Mouse (Mus musculus) heart, postnatal 0 days (tissue): ENCODE data around the gene Hinfp. TPM values are rescaled to one million over a fixed set of nuclear protein-coding genes. Genes with fewer than 3 reads are reported as not detected.

Source experiments
- ATAC-seq: fragments of 200-750 bp; cut with Nextera tagmentation; 2 replicates; pipeline ENCODE4 v1.8.0; 2017; ENCODE audit warnings: low read depth, moderate number of reproducible peaks, moderate library complexity; ENCODE audit not compliant: insufficient read depth
- DNase-seq: peaks from one replicate; pipeline ENCODE4 v3.0.0-alpha.2; 2016; ENCODE audit warnings: low spot score
- H3K27ac ChIP-seq: fragments of 300-500 bp; sonication (generic); 2 replicates; pipeline ENCODE4 v1.5.1; 2014; ENCODE audit warnings: low read depth, mild to moderate bottlenecking
- H3K27me3 ChIP-seq: fragments of 300-500 bp; sonication (generic); 2 replicates; pipeline ENCODE4 v1.6.1; 2014; ENCODE audit warnings: low read length, mixed read lengths; ENCODE audit not compliant: control insufficient read depth, insufficient read depth
- H3K36me3 ChIP-seq: fragments of 300-500 bp; sonication (generic); replicated peaks from 2 replicates; pipeline ENCODE4 v1.6.1; 2014; ENCODE audit warnings: low read length, mixed read lengths; ENCODE audit not compliant: control insufficient read depth, insufficient read depth
- H3K4me1 ChIP-seq: fragments of 300-500 bp; sonication (generic); 2 replicates; pipeline ENCODE4 v1.6.1; 2014; ENCODE audit warnings: antibody characterized with exemption; ENCODE audit not compliant: control insufficient read depth, insufficient read depth
- H3K4me2 ChIP-seq: fragments of 300-500 bp; sonication (generic); 2 replicates; pipeline ENCODE4 v1.6.1; 2014; ENCODE audit warnings: low read depth, mild to moderate bottlenecking, low read length, moderate library complexity
- H3K4me3 ChIP-seq: fragments of 300-500 bp; sonication (generic); 2 replicates; pipeline ENCODE4 v1.5.1; 2014; ENCODE audit warnings: low read depth, low read length
- H3K9ac ChIP-seq: fragments of 300-500 bp; sonication (generic); replicated peaks from 2 replicates; pipeline ENCODE4 v1.6.1; 2014; ENCODE audit warnings: low read depth, low read length, mixed read lengths
- H3K9me3 ChIP-seq: fragments of 300-500 bp; sonication (generic); replicated peaks from 2 replicates; pipeline ENCODE4 v1.6.1; 2016; ENCODE audit warnings: low read length; ENCODE audit not compliant: control insufficient read depth
- CTCF ChIP-seq: IDR thresholded peaks from 2 replicates; pipeline ENCODE4 v1.5.1; 2016; ENCODE audit warnings: antibody characterized with exemption, control low read depth, low read depth
- EP300 ChIP-seq: IDR thresholded peaks from 2 replicates; pipeline ENCODE4 v1.6.1; 2016; ENCODE audit warnings: antibody characterized with exemption, low read depth
- WGBS: fragments of 180-500 bp; shearing (Covaris S2); extraction: QIAGEN DNeasy Blood & Tissue Kit; methylation state at CpG from one replicate; pipeline ENCODE4 v1.1.7; 2014; 5-methylcytosine and 5-hydroxymethylcytosine counted together
- microRNA-seq: library from miRNA; unstranded; fragments of <30 nt; microRNA quantifications from one replicate; pipeline ENCODE4, GENCODE M21; 2016
- polyA plus RNA-seq: library from polyadenylated mRNA; unstranded; fragments of >200 nt; fragmentation: Nextera tagmentation; extraction: Ambion mirVana; gene quantifications from 2 replicates; pipeline ENCODE4 v1.2.1, GENCODE M21; 2015
- total RNA-seq: library from RNA; depleted of rRNA; stranded (reverse); fragments of >200 nt; gene quantifications from 2 replicates; pipeline ENCODE4 v1.2.3, GENCODE M21; 2014; ENCODE audit warnings: low replicate concordance; rRNA removed

Hinfp gene
- total and polyA plus RNA-seq, 2 experiments from 2014 or later = 9.4 to 14.8 TPM

GRCm38 (mm10) chr9:44251314-44251713 lies 54.2 kb downstream of the Hinfp start, which contains the start of gene Pdzd3:
TSS of gene Pdzd3 (minus strand) at chr9:44251471.
- H3K27ac ChIP-seq = no peak within 1 kb of the TSS
- no peaks in the 10 kb centered on the region for H3K9me3 ChIP-seq
- no peak within 1 kb of the TSS for H3K4me3 ChIP-seq
- WGBS = 81% methylated on average over 10 of the region's 10 CpGs
- no peaks in the 10 kb centered on the region for H3K4me1 ChIP-seq
- no peak for TF ChIP-seq EP300
- TF ChIP-seq CTCF = no peak
- H3K27me3 ChIP-seq = no peaks in the 10 kb centered on the region
- no peak within 1 kb of the TSS for H3K4me2 ChIP-seq
- DNase-seq (no peak), ATAC-seq (no peak)
- H3K9ac ChIP-seq = no peak within 1 kb of the TSS
- no peaks in the 10 kb centered on the region for H3K36me3 ChIP-seq

GRCm38 (mm10) chr9:44250445-44250844 lies 55.0 kb downstream of the Hinfp start:
- Histone ChIP-seq H3K4me3 (no peak overlapping the region), H3K9me3 (no peaks in the 10 kb centered on the region), H3K4me1 (no peaks in the 10 kb centered on the region), H3K27ac (no peak overlapping the region), H3K36me3 (no peaks in the 10 kb centered on the region), H3K9ac (no peak overlapping the region), H3K4me2 (no peak overlapping the region), H3K27me3 (no peaks in the 10 kb centered on the region)
- ATAC-seq (no peak), DNase-seq (no peak)
- no peak for TF ChIP-seq CTCF
- WGBS = 59% methylated on average over 4 of the region's 4 CpGs

GRCm38 (mm10) chr9:44249181-44250146 lies 56.0 kb downstream of the Hinfp start:
- H3K9ac ChIP-seq = no peak overlapping the region
- H3K4me1 ChIP-seq = no peaks in the 10 kb centered on the region
- H3K9me3 ChIP-seq = no peaks in the 10 kb centered on the region
- H3K36me3 ChIP-seq = no peaks in the 10 kb centered on the region
- ATAC-seq = peak; percentile 88
- H3K27me3 ChIP-seq = no peaks in the 10 kb centered on the region
- TF ChIP-seq CTCF (peak; percentile 65), EP300 (no peak)
- peak; percentile 79 for DNase-seq
- H3K4me3 ChIP-seq = no peak overlapping the region
- peak overlapping the region; percentile 41 for H3K4me2 ChIP-seq
- H3K27ac ChIP-seq = 0 out of 2 replicates have a peak overlapping the region, but pooled peaks have one; percentile 28
- 33% methylated on average over 26 of the region's 26 CpGs for WGBS

GRCm38 (mm10) chr9:44247907-44248306 lies 57.6 kb downstream of the Hinfp start:
- WGBS = 77% methylated on average over 6 of the region's 6 CpGs
- Histone ChIP-seq H3K9ac (no peak overlapping the region), H3K27ac (no peak overlapping the region), H3K27me3 (no peaks in the 10 kb centered on the region), H3K9me3 (no peaks in the 10 kb centered on the region), H3K4me2 (no peak overlapping the region), H3K36me3 (no peaks in the 10 kb centered on the region), H3K4me3 (no peak overlapping the region), H3K4me1 (no peaks in the 10 kb centered on the region)
- no peak for DNase-seq
- no peak for ATAC-seq
- TF ChIP-seq EP300 (no peak), CTCF (no peak)

- Histone ChIP-seq H3K4me2 (no peak overlapping the region), H3K9me3 (no peaks in the 10 kb centered on the region), H3K4me1 (no peaks in the 10 kb centered on the region), H3K9ac (no peak overlapping the region; the same call in 1 of the 2 replicates), H3K36me3 (no peaks in the 10 kb centered on the region), H3K4me3 (no peak overlapping the region), H3K27me3 (no peaks in the 10 kb centered on the region), H3K27ac (no peak overlapping the region)
- DNase-seq (no peak), ATAC-seq (no peak)
- WGBS = 44% methylated on average over 2 of the region's 2 CpGs
- TF ChIP-seq CTCF (no peak), EP300 (no peak)
Observed at GRCm38 (mm10) chr9:44243621-44244020, 61.9 kb downstream of the Hinfp start.

Small RNA genes lying within 50 kb of the gene (microRNA-seq; reads per million reads assigned to microRNA genes)
- not detected for gene Gm44335

Other genes starting within 250 kb of the Hinfp start
- gene Usp2, start 238.7 kb downstream of the Hinfp start, total RNA-seq = 44.9 and 48.6 TPM in 2 replicates
- gene Usp2, start 238.7 kb downstream of the Hinfp start, polyA plus RNA-seq = 114 and 121 TPM in 2 replicates
- gene Mfrp, start 203.9 kb downstream of the Hinfp start, total RNA-seq = not detected in 2 replicates
- not detected in 2 replicates for gene Mfrp, start 203.9 kb downstream of the Hinfp start, polyA plus RNA-seq
- 9.0 TPM in 2 replicates for gene C1qtnf5, start 198.4 kb downstream of the Hinfp start, total RNA-seq
- 4.1 and 4.5 TPM in 2 replicates for gene C1qtnf5, start 198.4 kb downstream of the Hinfp start, polyA plus RNA-seq
- not detected in 2 replicates for gene Gm49380, start 192.2 kb downstream of the Hinfp start, total RNA-seq
- gene Gm49380, start 192.2 kb downstream of the Hinfp start, polyA plus RNA-seq = 0.10 TPM in 1 of 2 replicates, not detected in the other
- gene Rnf26, start 192.2 kb downstream of the Hinfp start, total RNA-seq = 13.0 and 16.6 TPM in 2 replicates
- gene Rnf26, start 192.2 kb downstream of the Hinfp start, polyA plus RNA-seq = 13.7 and 14.1 TPM in 2 replicates
- gene Mcam, start 171.2 kb downstream of the Hinfp start, total RNA-seq = 190 and 209 TPM in 2 replicates
- 47.1 and 54.2 TPM in 2 replicates for gene Mcam, start 171.2 kb downstream of the Hinfp start, polyA plus RNA-seq
- 17.6 and 18.6 TPM in 2 replicates for gene Cbl, start 71.6 kb downstream of the Hinfp start, total RNA-seq
- gene Cbl, start 71.6 kb downstream of the Hinfp start, polyA plus RNA-seq = 4.3 and 5.2 TPM in 2 replicates
- gene Ccdc153, start 65.0 kb downstream of the Hinfp start, total RNA-seq = not detected in 2 replicates
- gene Ccdc153, start 65.0 kb downstream of the Hinfp start, polyA plus RNA-seq = 2.0 TPM in 1 of 2 replicates, not detected in the other
- gene Pdzd3, start 54.2 kb downstream of the Hinfp start, total RNA-seq = not detected in 2 replicates
- 0.07 and 0.10 TPM in 2 replicates for gene Pdzd3, start 54.2 kb downstream of the Hinfp start, polyA plus RNA-seq
- gene Nlrx1, start 37.1 kb downstream of the Hinfp start, total RNA-seq = 10.4 and 15.4 TPM in 2 replicates
- 8.9 and 10.2 TPM in 2 replicates for gene Nlrx1, start 37.1 kb downstream of the Hinfp start, polyA plus RNA-seq
- 1.7 and 2.1 TPM in 2 replicates for gene Abcg4, start 17.1 kb downstream of the Hinfp start, total RNA-seq
- 0.49 and 0.69 TPM in 2 replicates for gene Abcg4, start 17.1 kb downstream of the Hinfp start, polyA plus RNA-seq
- 14.5 and 16.8 TPM in 2 replicates for gene C2cd2l, start 14.6 kb upstream of the Hinfp start, total RNA-seq
- 4.7 and 5.0 TPM in 2 replicates for gene C2cd2l, start 14.6 kb upstream of the Hinfp start, polyA plus RNA-seq
- 27.6 and 33.3 TPM in 2 replicates for gene Dpagt1, start 20.3 kb upstream of the Hinfp start, total RNA-seq
- 24.5 and 25.2 TPM in 2 replicates for gene Dpagt1, start 20.3 kb upstream of the Hinfp start, polyA plus RNA-seq
- 285 and 447 TPM in 2 replicates for gene H2afx, start 29.0 kb upstream of the Hinfp start, total RNA-seq
- 69.3 and 71.2 TPM in 2 replicates for gene H2afx, start 29.0 kb upstream of the Hinfp start, polyA plus RNA-seq
- 61.5 and 96.3 TPM in 2 replicates for gene Hmbs, start 38.6 kb upstream of the Hinfp start, total RNA-seq
- 81.3 and 84.0 TPM in 2 replicates for gene Hmbs, start 38.6 kb upstream of the Hinfp start, polyA plus RNA-seq
- gene Vps11, start 56.0 kb upstream of the Hinfp start, total RNA-seq = 25.0 and 27.8 TPM in 2 replicates
- 17.7 TPM in 2 replicates for gene Vps11, start 56.0 kb upstream of the Hinfp start, polyA plus RNA-seq
- 35.5 and 37.8 TPM in 2 replicates for gene Hyou1, start 73.8 kb upstream of the Hinfp start, total RNA-seq
- 5.4 and 5.9 TPM in 2 replicates for gene Hyou1, start 73.8 kb upstream of the Hinfp start, polyA plus RNA-seq
- 83.8 and 97.2 TPM in 2 replicates for gene Slc37a4, start 91.2 kb upstream of the Hinfp start, total RNA-seq
- 32.2 and 35.1 TPM in 2 replicates for gene Slc37a4, start 91.2 kb upstream of the Hinfp start, polyA plus RNA-seq
- 302 and 464 TPM in 2 replicates for gene Rps25, start 101.5 kb upstream of the Hinfp start, total RNA-seq
- 1,421 and 1,578 TPM in 2 replicates for gene Rps25, start 101.5 kb upstream of the Hinfp start, polyA plus RNA-seq
- gene Trappc4, start 101.9 kb upstream of the Hinfp start, total RNA-seq = 30.8 and 58.4 TPM in 2 replicates
- gene Trappc4, start 101.9 kb upstream of the Hinfp start, polyA plus RNA-seq = 72.5 and 79.0 TPM in 2 replicates
- 13.7 and 45.1 TPM in 2 replicates for gene Ccdc84, start 112.9 kb upstream of the Hinfp start, total RNA-seq
- 17.2 and 17.7 TPM in 2 replicates for gene Ccdc84, start 112.9 kb upstream of the Hinfp start, polyA plus RNA-seq
- not detected in 2 replicates for gene Foxr1, start 135.5 kb upstream of the Hinfp start, total RNA-seq
- gene Foxr1, start 135.5 kb upstream of the Hinfp start, polyA plus RNA-seq = not detected in 2 replicates
- gene Upk2, start 149.3 kb upstream of the Hinfp start, total RNA-seq = 18.0 TPM in 1 of 2 replicates, not detected in the other
- not detected in 2 replicates for gene Upk2, start 149.3 kb upstream of the Hinfp start, polyA plus RNA-seq
- 12.4 and 33.9 TPM in 2 replicates for gene Bcl9l, start 177.2 kb upstream of the Hinfp start, total RNA-seq
- gene Bcl9l, start 177.2 kb upstream of the Hinfp start, polyA plus RNA-seq = 4.4 and 5.2 TPM in 2 replicates